Mouse (Mus musculus) heart, adult 2 months (tissue): ENCODE results near the gene Rbbp5.

Source experiments
- EP300 ChIP-seq: fragments of 200-500 bp; IDR thresholded peaks from 2 replicates; pipeline ENCODE4 v1.6.1; 2011; ENCODE audit warnings: low read depth, low read length, control low read depth; ENCODE audit not compliant: insufficient read depth
- POLR2A ChIP-seq: fragments of 200-500 bp; IDR thresholded peaks from 2 replicates; pipeline ENCODE4 v1.6.1; 2011; ENCODE audit warnings: mild to moderate bottlenecking, low read depth, low read length, control low read depth; ENCODE audit not compliant: insufficient read depth

GRCm38 (mm10) chr1:132440896-132441435, 36.2 kb upstream of the Rbbp5 start:
- TF ChIP-seq EP300 = no peak
- no peak for TF ChIP-seq POLR2A
